Mouse (Mus musculus): Measurements from ENCODE around the gene Il9. TPM values are rescaled to one million over a fixed set of nuclear protein-coding genes. Genes with fewer than 3 reads are reported as not detected.
A peak's percentile ranks its signal among the peaks of the same experiment; 100 is the strongest.

Gene Il9
- polyA plus RNA-seq, 2 experiments, result not detected

DNA sequence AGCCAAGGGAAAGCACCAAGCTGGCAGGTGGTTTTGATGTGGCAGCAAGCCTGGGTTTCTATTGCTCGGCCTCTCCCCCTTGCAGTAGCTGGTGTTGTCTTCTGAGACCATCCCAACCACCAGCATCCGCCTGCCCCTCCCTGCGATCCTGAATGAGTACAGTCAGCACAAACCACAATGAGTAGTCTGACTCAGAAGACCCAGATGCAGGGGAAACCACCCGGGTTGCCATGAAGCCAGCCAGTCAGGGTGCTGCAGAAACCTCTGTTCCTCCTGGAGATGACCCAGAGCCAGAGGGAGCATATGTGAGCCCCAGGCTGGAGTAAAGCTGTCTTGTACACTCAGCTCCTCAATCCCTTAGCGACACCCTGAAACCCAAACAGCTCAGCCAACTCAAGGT, 5.3 kb downstream of the Il9 start:
- Histone ChIP-seq H3K36me3 (replicated peaks; ENCODE audit: control insufficient read depth, insufficient read depth, low read depth) (no peaks in the 10 kb centered on the region), H3K9ac (replicated peaks) (no peak overlapping the region), H3K4me1 (replicated peaks; ENCODE audit: control insufficient read depth in 2 of 2, insufficient read depth in 2 of 2, low read length in 1 of 2) (peaks cover 0 to 5% of the 10 kb centered on the region in 2 experiments; a peak in 1 of 4 replicates), H3K4me3 (ENCODE audit: insufficient read depth in 1 of 2, low read depth in 2 of 2, low read length in 2 of 2) (no peak overlapping the region), H3K27ac (no peak overlapping the region), H3K9me3 (ENCODE audit: control insufficient read depth, low read length) (no peaks in the 10 kb centered on the region), H3K27me3 (ENCODE audit: control insufficient read depth, insufficient read depth, low read length) (no peaks in the 10 kb centered on the region), H3K4me2 (ENCODE audit: low read depth) (no peak overlapping the region)
- DNase-seq (ENCODE audit: low read depth in 3 of 3, low spot score in 3 of 3), result no peak
- WGBS (ENCODE audit: insufficient replicate concordance), result 29% methylated on average over 5 of the region's 5 CpGs
- TF ChIP-seq EP300 (IDR thresholded peaks at IDR 0.05; ENCODE audit: low read depth), result no peak
- TF ChIP-seq CTCF (IDR thresholded peaks at IDR 0.05; ENCODE audit: low read depth), result no peak
- ATAC-seq (ENCODE audit: insufficient read depth), result no peak

DNA sequence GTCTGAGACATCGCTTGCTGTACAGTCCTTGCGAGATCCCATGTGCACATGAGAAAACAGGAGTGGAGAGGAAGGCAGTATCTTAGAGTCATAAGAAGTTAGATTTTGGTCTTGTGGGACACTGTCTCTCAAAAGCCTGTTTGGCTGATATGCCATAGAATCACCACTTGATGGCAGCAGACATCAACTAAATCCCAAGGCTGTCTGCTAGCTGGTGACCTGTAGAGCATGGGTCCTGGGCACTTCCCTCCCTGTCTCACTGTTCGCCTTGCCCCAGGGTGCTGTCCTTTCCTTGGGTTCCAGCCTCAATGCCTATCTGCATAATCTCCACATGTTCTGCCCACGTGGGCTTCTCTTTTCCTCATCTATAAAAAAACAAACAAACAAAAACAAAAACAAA, 6.7 kb downstream of the Il9 start:
- DNase-seq (ENCODE audit: low read depth in 3 of 3, low spot score in 3 of 3), result peak in 1 of 3 experiments; percentile 12
- Histone ChIP-seq H3K9ac (replicated peaks) (no peak overlapping the region), H3K36me3 (replicated peaks; ENCODE audit: control insufficient read depth, insufficient read depth, low read depth) (no peaks in the 10 kb centered on the region), H3K27ac (no peak overlapping the region), H3K9me3 (ENCODE audit: control insufficient read depth, low read length) (no peaks in the 10 kb centered on the region), H3K4me1 (replicated peaks; ENCODE audit: control insufficient read depth in 2 of 2, insufficient read depth in 2 of 2, low read length in 1 of 2) (peaks cover 0 to 5% of the 10 kb centered on the region in 2 experiments; a peak in 1 of 4 replicates), H3K4me3 (ENCODE audit: insufficient read depth in 1 of 2, low read depth in 2 of 2, low read length in 2 of 2) (no peak overlapping the region), H3K4me2 (ENCODE audit: low read depth) (no peak overlapping the region), H3K27me3 (ENCODE audit: control insufficient read depth, insufficient read depth, low read length) (no peaks in the 10 kb centered on the region)
- WGBS (ENCODE audit: insufficient replicate concordance), result 27% methylated on average over 4 of the region's 4 CpGs
- ATAC-seq (ENCODE audit: insufficient read depth), result no peak
- no peak for TF ChIP-seq EP300 (IDR thresholded peaks at IDR 0.05; ENCODE audit: low read depth)
- peak; percentile 65 for TF ChIP-seq CTCF (IDR thresholded peaks at IDR 0.05; ENCODE audit: low read depth)

DNA sequence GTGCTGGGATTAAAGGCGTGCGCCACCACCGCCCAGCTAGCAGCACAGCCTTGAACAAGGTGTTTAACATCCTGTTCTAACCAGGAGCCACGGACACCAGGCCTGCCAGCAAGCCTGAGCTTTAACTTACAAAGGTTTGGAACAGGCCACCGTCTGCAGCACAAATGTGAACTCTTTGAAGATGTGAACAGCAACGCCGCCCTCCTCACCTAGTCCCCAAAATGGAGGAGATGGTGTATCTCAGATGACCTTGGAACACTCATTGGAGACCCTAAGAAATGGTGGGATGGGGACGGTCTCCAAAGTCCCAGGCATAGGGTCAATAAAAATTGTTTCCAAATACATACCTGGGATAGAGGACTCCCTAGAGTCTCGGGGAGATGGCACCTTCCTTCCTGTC, 9.4 kb downstream of the Il9 start:
- Histone ChIP-seq H3K4me2 (ENCODE audit: low read depth) (no peak overlapping the region), H3K4me1 (replicated peaks; ENCODE audit: control insufficient read depth in 2 of 2, insufficient read depth in 2 of 2, low read length in 1 of 2) (peaks cover 0 to 5% of the 10 kb centered on the region in 2 experiments; a peak in 1 of 4 replicates), H3K9me3 (ENCODE audit: control insufficient read depth, low read length) (no peaks in the 10 kb centered on the region), H3K27me3 (ENCODE audit: control insufficient read depth, insufficient read depth, low read length) (no peaks in the 10 kb centered on the region), H3K36me3 (replicated peaks; ENCODE audit: control insufficient read depth, insufficient read depth, low read depth) (no peaks in the 10 kb centered on the region), H3K9ac (replicated peaks) (no peak overlapping the region), H3K27ac (no peak overlapping the region), H3K4me3 (ENCODE audit: insufficient read depth in 1 of 2, low read depth in 2 of 2, low read length in 2 of 2) (no peak overlapping the region)
- ATAC-seq (ENCODE audit: insufficient read depth) (no peak), DNase-seq (ENCODE audit: low read depth in 3 of 3, low spot score in 3 of 3) (no peak)
- 68% methylated on average over 9 of the region's 9 CpGs for WGBS (ENCODE audit: insufficient replicate concordance)
- TF ChIP-seq EP300 (IDR thresholded peaks at IDR 0.05; ENCODE audit: low read depth) (no peak), CTCF (IDR thresholded peaks at IDR 0.05; ENCODE audit: low read depth) (no peak)

DNA sequence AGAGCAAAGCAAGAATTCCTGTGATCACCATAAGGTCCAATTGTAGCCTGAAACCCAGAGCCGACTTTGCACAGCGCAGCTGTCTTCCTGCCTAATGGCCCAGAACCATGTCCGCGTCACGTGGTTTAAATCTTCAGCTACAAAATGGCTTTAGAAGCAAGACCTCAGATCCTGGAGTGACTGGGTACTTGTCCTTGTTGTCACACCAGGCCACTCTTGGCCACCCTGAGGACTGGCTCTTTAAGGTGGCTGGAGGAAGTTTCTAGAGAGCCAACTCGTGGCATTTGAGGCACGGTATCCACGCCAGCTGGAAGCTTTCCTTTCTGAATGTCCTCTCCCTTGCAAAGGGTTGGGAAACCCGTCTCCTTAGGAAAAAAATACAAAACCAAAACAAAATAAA, 10.1 kb downstream of the Il9 start:
- no peaks in the 10 kb centered on the region for H3K9me3 ChIP-seq (ENCODE audit: control insufficient read depth, low read length)
- no peak overlapping the region for H3K9ac ChIP-seq (replicated peaks)
- no peak overlapping the region for H3K27ac ChIP-seq
- peaks cover 0 to 1% of the 10 kb centered on the region in 2 experiments; a peak in 1 of 4 replicates for H3K4me1 ChIP-seq (replicated peaks; ENCODE audit: control insufficient read depth in 2 of 2, insufficient read depth in 2 of 2, low read length in 1 of 2)
- WGBS (ENCODE audit: insufficient replicate concordance), result 57% methylated on average over 9 of the region's 9 CpGs
- DNase-seq (ENCODE audit: low read depth in 3 of 3, low spot score in 3 of 3), result no peak
- H3K4me2 ChIP-seq (ENCODE audit: low read depth), result no peak overlapping the region
- H3K4me3 ChIP-seq (ENCODE audit: insufficient read depth in 1 of 2, low read depth in 2 of 2, low read length in 2 of 2), result no peak overlapping the region
- ATAC-seq (ENCODE audit: insufficient read depth), result no peak
- H3K36me3 ChIP-seq (replicated peaks; ENCODE audit: control insufficient read depth, insufficient read depth, low read depth), result no peaks in the 10 kb centered on the region
- no peaks in the 10 kb centered on the region for H3K27me3 ChIP-seq (ENCODE audit: control insufficient read depth, insufficient read depth, low read length)
- TF ChIP-seq EP300 (IDR thresholded peaks at IDR 0.05; ENCODE audit: low read depth), result no peak
- TF ChIP-seq CTCF (IDR thresholded peaks at IDR 0.05; ENCODE audit: low read depth), result no peak

DNA sequence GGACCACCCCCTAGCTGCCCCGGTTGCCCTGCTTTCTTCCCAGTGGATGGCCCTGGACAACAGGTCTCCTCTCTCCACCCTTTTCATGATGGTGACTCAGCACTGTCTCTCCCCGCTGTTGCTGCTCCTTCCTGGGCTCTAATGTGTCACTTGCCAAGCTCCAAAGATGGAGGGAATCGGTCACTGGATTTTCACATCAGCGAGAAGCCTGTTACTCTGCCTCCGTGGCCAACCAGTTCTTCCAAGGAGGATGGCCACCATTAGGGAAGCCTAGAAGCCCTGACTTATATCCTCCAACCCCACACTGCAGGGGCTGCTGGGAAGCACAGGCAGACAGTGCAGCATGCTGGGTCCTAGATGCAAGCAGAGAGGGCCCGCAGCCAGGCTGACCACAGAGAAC, 10.8 kb downstream of the Il9 start:
- no peaks in the 10 kb centered on the region for H3K36me3 ChIP-seq (replicated peaks; ENCODE audit: control insufficient read depth, insufficient read depth, low read depth)
- 59% methylated on average over 6 of the region's 6 CpGs for WGBS (ENCODE audit: insufficient replicate concordance)
- no peaks in the 10 kb centered on the region for H3K27me3 ChIP-seq (ENCODE audit: control insufficient read depth, insufficient read depth, low read length)
- H3K9me3 ChIP-seq (ENCODE audit: control insufficient read depth, low read length), result no peaks in the 10 kb centered on the region
- H3K4me3 ChIP-seq (ENCODE audit: insufficient read depth in 1 of 2, low read depth in 2 of 2, low read length in 2 of 2), result no peak overlapping the region
- ATAC-seq (ENCODE audit: insufficient read depth) (no peak), DNase-seq (ENCODE audit: low read depth in 3 of 3, low spot score in 3 of 3) (no peak)
- H3K4me2 ChIP-seq (ENCODE audit: low read depth), result no peak overlapping the region
- no peaks in the 10 kb centered on the region for H3K4me1 ChIP-seq (replicated peaks; ENCODE audit: control insufficient read depth in 2 of 2, insufficient read depth in 2 of 2, low read length in 1 of 2)
- TF ChIP-seq EP300 (IDR thresholded peaks at IDR 0.05; ENCODE audit: low read depth), result no peak
- no peak for TF ChIP-seq CTCF (IDR thresholded peaks at IDR 0.05; ENCODE audit: low read depth)
- no peak overlapping the region for H3K9ac ChIP-seq (replicated peaks)
- H3K27ac ChIP-seq, result no peak overlapping the region
